Mouse (Mus musculus): ENCODE measurements around the gene Lce1m. TPM values are rescaled to one million over a fixed set of nuclear protein-coding genes. Genes with fewer than 3 reads are reported as not detected.
"Not testable (repeated sequence)": the region's sequence is repeated elsewhere in the genome, so short reads cannot be mapped to it uniquely, and the experiment has no call there.

The Lce1m gene
- polyA plus RNA-seq (2016; fragmentation: Nextera tagmentation; extraction: Ambion mirVana): not detected in 2 replicates

- Histone ChIP-seq H3K27ac (no peak within 1 kb of the TSS), H3K4me3 (no peak within 1 kb of the TSS), H3K9me3 (replicated peaks) (no peaks in the 10 kb centered on the region), H3K9ac (no peak within 1 kb of the TSS), H3K4me1 (no peaks in the 10 kb centered on the region), H3K36me3 (no peaks in the 10 kb centered on the region), H3K27me3 (replicated peaks) (peaks cover 18% of the 10 kb centered on the region), H3K4me2 (no peak within 1 kb of the TSS)
- WGBS (ENCODE audit: insufficient replicate concordance): 75% methylated on average over 2 of the region's 2 CpGs
- no peak for ATAC-seq
These were observed at the start of gene Lce1m for GRCm38 (mm10) chr3:93018960-93019359. Gene Lce1m, minus strand, starts transcription at chr3:93019060.

GRCm38 (mm10) chr3:93068523-93068922, 49.7 kb upstream of the Lce1m start, which contains the start of gene Gm4858:
Gene Gm4858, plus strand, starts transcription at chr3:93068823.
- H3K9me3 ChIP-seq (replicated peaks); ATAC-seq; H3K4me3 ChIP-seq; H3K4me2 ChIP-seq; H3K36me3 ChIP-seq; H3K9ac ChIP-seq; H3K4me1 ChIP-seq; H3K27ac ChIP-seq; H3K27me3 ChIP-seq (replicated peaks): not testable (repeated sequence)

GRCm38 (mm10) chr3:93052826-93053474, 34.1 kb upstream of the Lce1m start:
- no peak for ATAC-seq
- no peak overlapping the region for H3K9ac ChIP-seq
- WGBS (ENCODE audit: insufficient replicate concordance): 42% methylated on average over 10 of the region's 10 CpGs
- no peak overlapping the region for H3K27ac ChIP-seq
- no peaks in the 10 kb centered on the region for H3K4me1 ChIP-seq
- H3K4me3 ChIP-seq: no peak overlapping the region
- H3K27me3 ChIP-seq (replicated peaks): no peaks in the 10 kb centered on the region
- H3K9me3 ChIP-seq (replicated peaks): no peaks in the 10 kb centered on the region
- no peak overlapping the region for H3K4me2 ChIP-seq
- H3K36me3 ChIP-seq: no peaks in the 10 kb centered on the region

- WGBS (ENCODE audit: insufficient replicate concordance): 73% methylated on average over 1 of the region's 1 CpGs
- Histone ChIP-seq H3K9me3 (replicated peaks) (no peaks in the 10 kb centered on the region), H3K27me3 (replicated peaks) (no peaks in the 10 kb centered on the region), H3K36me3 (no peaks in the 10 kb centered on the region), H3K9ac (no peak overlapping the region), H3K4me3 (no peak overlapping the region), H3K27ac (no peak overlapping the region), H3K4me2 (no peak overlapping the region), H3K4me1 (no peaks in the 10 kb centered on the region)
- no peak for ATAC-seq
These were observed 31.3 kb upstream of the Lce1m start for GRCm38 (mm10) chr3:93050182-93050581.

GRCm38 (mm10) chr3:93031450-93031849, 12.6 kb upstream of the Lce1m start:
- Histone ChIP-seq H3K4me1 (no peaks in the 10 kb centered on the region), H3K36me3 (no peaks in the 10 kb centered on the region), H3K9ac (no peak overlapping the region), H3K9me3 (replicated peaks) (no peaks in the 10 kb centered on the region), H3K4me2 (no peak overlapping the region), H3K4me3 (no peak overlapping the region), H3K27me3 (replicated peaks) (no peaks in the 10 kb centered on the region), H3K27ac (no peak overlapping the region)
- ATAC-seq: no peak
- 40% methylated on average over 5 of the region's 5 CpGs for WGBS (ENCODE audit: insufficient replicate concordance)

- no peak for ATAC-seq
- 71% methylated on average over 2 of the region's 2 CpGs for WGBS (ENCODE audit: insufficient replicate concordance)
These were observed 6.6 kb upstream of the Lce1m start for GRCm38 (mm10) chr3:93025486-93025885.

GRCm38 (mm10) chr3:93023411-93024184, 4.7 kb upstream of the Lce1m start:
- Histone ChIP-seq H3K4me3 (no peak overlapping the region), H3K9ac (no peak overlapping the region), H3K9me3 (replicated peaks) (no peaks in the 10 kb centered on the region), H3K4me1 (no peaks in the 10 kb centered on the region), H3K27me3 (replicated peaks) (no peaks in the 10 kb centered on the region), H3K36me3 (no peaks in the 10 kb centered on the region), H3K4me2 (no peak overlapping the region), H3K27ac (no peak overlapping the region)
- 57% methylated on average over 3 of the region's 3 CpGs for WGBS (ENCODE audit: insufficient replicate concordance)
- ATAC-seq: no peak

More at GRCm38 (mm10) chr3:93025486-93025885, 6.6 kb upstream of the Lce1m start:
- Histone ChIP-seq H3K4me3 (no peak overlapping the region), H3K9ac (no peak overlapping the region), H3K27ac (no peak overlapping the region), H3K4me1 (no peaks in the 10 kb centered on the region), H3K27me3 (replicated peaks) (no peaks in the 10 kb centered on the region), H3K9me3 (replicated peaks) (no peaks in the 10 kb centered on the region), H3K4me2 (no peak overlapping the region), H3K36me3 (no peaks in the 10 kb centered on the region)

- WGBS (ENCODE audit: insufficient replicate concordance): 69% methylated on average over 1 of the region's 1 CpGs
- H3K4me1 ChIP-seq: no peaks in the 10 kb centered on the region
- H3K27me3 ChIP-seq (replicated peaks): no peaks in the 10 kb centered on the region
- no peak overlapping the region for H3K27ac ChIP-seq
- no peak for ATAC-seq
- no peak overlapping the region for H3K9ac ChIP-seq
- no peaks in the 10 kb centered on the region for H3K36me3 ChIP-seq
- H3K4me3 ChIP-seq: no peak overlapping the region
- H3K9me3 ChIP-seq (replicated peaks): no peaks in the 10 kb centered on the region
- no peak overlapping the region for H3K4me2 ChIP-seq
These were observed 2.3 kb upstream of the Lce1m start for GRCm38 (mm10) chr3:93021171-93021570.

GRCm38 (mm10) chr3:93015460-93016104, 3.3 kb downstream of the Lce1m start, which contains the start of gene Crct1:
Gene Crct1, minus strand, starts transcription at chr3:93015687.
- H3K9ac ChIP-seq: no peak within 1 kb of the TSS; the same call in 1 of the 2 replicates
- H3K4me3 ChIP-seq: peak within 1 kb of the TSS; percentile 30
- no peak within 1 kb of the TSS for H3K27ac ChIP-seq

GRCm38 (mm10) chr3:93014871-93015270, 4.0 kb downstream of the Lce1m start:
- H3K9ac ChIP-seq: no peak overlapping the region

More at GRCm38 (mm10) chr3:93015460-93016104, 3.3 kb downstream of the Lce1m start, which contains the start of gene Crct1:
- WGBS (ENCODE audit: insufficient replicate concordance): 30% methylated on average over 4 of the region's 4 CpGs
- no peaks in the 10 kb centered on the region for H3K4me1 ChIP-seq
- no peaks in the 10 kb centered on the region for H3K9me3 ChIP-seq (replicated peaks)
- H3K4me2 ChIP-seq: peak within 1 kb of the TSS; percentile 57
- H3K36me3 ChIP-seq: no peaks in the 10 kb centered on the region
- ATAC-seq: no peak
- peaks cover 23% of the 10 kb centered on the region for H3K27me3 ChIP-seq (replicated peaks)

GRCm38 (mm10) chr3:93014378-93014801, 4.5 kb downstream of the Lce1m start:
- Histone ChIP-seq H3K4me2 (peak overlapping the region; percentile 57), H3K27ac (no peak overlapping the region), H3K36me3 (no peaks in the 10 kb centered on the region), H3K4me1 (no peaks in the 10 kb centered on the region), H3K9ac (no peak overlapping the region; the same call in 1 of the 2 replicates), H3K4me3 (peak overlapping the region; percentile 30), H3K27me3 (replicated peaks) (peaks cover 23% of the 10 kb centered on the region), H3K9me3 (replicated peaks) (no peaks in the 10 kb centered on the region)
- 2% methylated on average over 24 of the region's 24 CpGs for WGBS (ENCODE audit: insufficient replicate concordance)
- no peak for ATAC-seq

More at GRCm38 (mm10) chr3:93014871-93015270, 4.0 kb downstream of the Lce1m start:
- H3K36me3 ChIP-seq: no peaks in the 10 kb centered on the region
- WGBS (ENCODE audit: insufficient replicate concordance): 32% methylated on average over 5 of the region's 5 CpGs
- H3K4me2 ChIP-seq: peak overlapping the region; percentile 57
- no peaks in the 10 kb centered on the region for H3K9me3 ChIP-seq (replicated peaks)
- no peaks in the 10 kb centered on the region for H3K4me1 ChIP-seq
- no peak for ATAC-seq
- H3K27ac ChIP-seq: no peak overlapping the region
- H3K4me3 ChIP-seq: peak overlapping the region; percentile 30
- peaks cover 23% of the 10 kb centered on the region for H3K27me3 ChIP-seq (replicated peaks)

GRCm38 (mm10) chr3:93002843-93003242, 16.0 kb downstream of the Lce1m start:
- H3K36me3 ChIP-seq: no peaks in the 10 kb centered on the region
- H3K4me3 ChIP-seq: no peak overlapping the region
- H3K27me3 ChIP-seq (replicated peaks): no peaks in the 10 kb centered on the region
- H3K9ac ChIP-seq: no peak overlapping the region
- no peaks in the 10 kb centered on the region for H3K9me3 ChIP-seq (replicated peaks)
- ATAC-seq: no peak
- WGBS (ENCODE audit: insufficient replicate concordance): 61% methylated on average over 4 of the region's 4 CpGs
- H3K27ac ChIP-seq: no peak overlapping the region
- H3K4me2 ChIP-seq: no peak overlapping the region
- no peaks in the 10 kb centered on the region for H3K4me1 ChIP-seq
